Mouse (Mus musculus) liver, embryonic 14.5 days (tissue): ENCODE measurements around the gene Ccr2.

Source experiments
- CTCF ChIP-seq: IDR thresholded peaks from 2 replicates; pipeline ENCODE4 v1.5.1; 2016; ENCODE audit warnings: antibody characterized with exemption, low read depth, control low read depth
- EP300 ChIP-seq: IDR thresholded peaks from 2 replicates; pipeline ENCODE4 v1.6.1; 2016; ENCODE audit warnings: antibody characterized with exemption, low read depth

- TF ChIP-seq CTCF (no peak), EP300 (no peak)
Observed at GRCm38 (mm10) chr9:124146307-124146706, 44.6 kb downstream of the Ccr2 start.
